Mouse (Mus musculus) hindbrain, embryonic 16.5 days (tissue): Measurements from ENCODE around the gene Fank1. TPM values are rescaled to one million over a fixed set of nuclear protein-coding genes. Genes with fewer than 3 reads are reported as not detected.

ENCODE experiments used
- ATAC-seq: fragments of 200-750 bp; cut with Nextera tagmentation; 2 replicates; pipeline ENCODE4 v1.8.0; 2017; ENCODE audit warnings: moderate TSS enrichment, moderate library complexity
- H3K27ac ChIP-seq: fragments of 300-500 bp; sonication (generic); 2 replicates; pipeline ENCODE4 v1.5.1; 2014; ENCODE audit warnings: low read depth, mild to moderate bottlenecking, control low read depth, low read length, moderate library complexity
- H3K27me3 ChIP-seq: fragments of 300-500 bp; sonication (generic); replicated peaks from 2 replicates; pipeline ENCODE4 v1.6.1; 2014; ENCODE audit warnings: low read length; ENCODE audit not compliant: control insufficient read depth, insufficient read depth
- H3K36me3 ChIP-seq: fragments of 300-500 bp; sonication (generic); 2 replicates; pipeline ENCODE4 v1.6.1; 2014; ENCODE audit warnings: mild to moderate bottlenecking, low read length, moderate library complexity, mixed read lengths; ENCODE audit not compliant: control insufficient read depth, insufficient read depth
- H3K4me1 ChIP-seq: fragments of 300-500 bp; sonication (generic); 2 replicates; pipeline ENCODE4 v1.6.1; 2014; ENCODE audit warnings: low read depth, low read length; ENCODE audit not compliant: control insufficient read depth, insufficient read depth
- H3K4me2 ChIP-seq: fragments of 300-500 bp; sonication (generic); 2 replicates; pipeline ENCODE4 v1.6.1; 2014; ENCODE audit warnings: mild to moderate bottlenecking, low read length, control low read depth, moderate library complexity
- H3K4me3 ChIP-seq: fragments of 300-500 bp; sonication (generic); 2 replicates; pipeline ENCODE4 v1.5.1; 2014; ENCODE audit warnings: mild to moderate bottlenecking, low read length, control low read depth, moderate library complexity
- H3K9ac ChIP-seq: fragments of 300-500 bp; sonication (generic); 2 replicates; pipeline ENCODE4 v1.6.1; 2014; ENCODE audit warnings: low read depth, mild to moderate bottlenecking, control low read depth, low read length, moderate library complexity
- H3K9me3 ChIP-seq: fragments of 300-500 bp; sonication (generic); 2 replicates; pipeline ENCODE4 v1.6.1; 2014; ENCODE audit warnings: mild to moderate bottlenecking, low read length, moderate library complexity; ENCODE audit not compliant: control insufficient read depth
- WGBS: fragments of 180-500 bp; shearing (Covaris S2); extraction: QIAGEN DNeasy Blood & Tissue Kit; methylation state at CpG from one replicate; pipeline ENCODE4 v1.1.7; 2014; 5-methylcytosine and 5-hydroxymethylcytosine counted together
- polyA plus RNA-seq: library from polyadenylated mRNA; unstranded; fragments of >200 nt; fragmentation: Nextera tagmentation; extraction: Ambion mirVana; gene quantifications from 2 replicates; pipeline ENCODE4 v1.2.1, GENCODE M21; 2015

Fank1 gene
- polyA plus RNA-seq, 1 experiment from 2014 or later = 4.6 TPM

- 88% methylated on average over 6 of the region's 6 CpGs for WGBS
- no peak overlapping the region for H3K9ac ChIP-seq
- H3K36me3 ChIP-seq = no peaks in the 10 kb centered on the region
- ATAC-seq = no peak
- H3K27ac ChIP-seq = no peak overlapping the region
- H3K4me3 ChIP-seq = no peak overlapping the region
- H3K4me1 ChIP-seq = peaks cover 17% of the 10 kb centered on the region
- no peaks in the 10 kb centered on the region for H3K9me3 ChIP-seq
- no peaks in the 10 kb centered on the region for H3K27me3 ChIP-seq
- H3K4me2 ChIP-seq = no peak overlapping the region
Measured at GRCm38 (mm10) chr7:133762696-133763095, 14.0 kb upstream of the Fank1 start.

GRCm38 (mm10) chr7:133764425-133764824, 12.2 kb upstream of the Fank1 start:
- no peak overlapping the region for H3K9ac ChIP-seq
- H3K4me1 ChIP-seq = peaks cover 22% of the 10 kb centered on the region
- peak overlapping the region; percentile 54; the same call in 1 of the 2 replicates for H3K27ac ChIP-seq
- no peaks in the 10 kb centered on the region for H3K36me3 ChIP-seq
- WGBS = 70% methylated on average over 2 of the region's 2 CpGs
- no peaks in the 10 kb centered on the region for H3K27me3 ChIP-seq
- no peak overlapping the region for H3K4me2 ChIP-seq
- ATAC-seq = no peak
- no peaks in the 10 kb centered on the region for H3K9me3 ChIP-seq
- H3K4me3 ChIP-seq = no peak overlapping the region

DNA sequence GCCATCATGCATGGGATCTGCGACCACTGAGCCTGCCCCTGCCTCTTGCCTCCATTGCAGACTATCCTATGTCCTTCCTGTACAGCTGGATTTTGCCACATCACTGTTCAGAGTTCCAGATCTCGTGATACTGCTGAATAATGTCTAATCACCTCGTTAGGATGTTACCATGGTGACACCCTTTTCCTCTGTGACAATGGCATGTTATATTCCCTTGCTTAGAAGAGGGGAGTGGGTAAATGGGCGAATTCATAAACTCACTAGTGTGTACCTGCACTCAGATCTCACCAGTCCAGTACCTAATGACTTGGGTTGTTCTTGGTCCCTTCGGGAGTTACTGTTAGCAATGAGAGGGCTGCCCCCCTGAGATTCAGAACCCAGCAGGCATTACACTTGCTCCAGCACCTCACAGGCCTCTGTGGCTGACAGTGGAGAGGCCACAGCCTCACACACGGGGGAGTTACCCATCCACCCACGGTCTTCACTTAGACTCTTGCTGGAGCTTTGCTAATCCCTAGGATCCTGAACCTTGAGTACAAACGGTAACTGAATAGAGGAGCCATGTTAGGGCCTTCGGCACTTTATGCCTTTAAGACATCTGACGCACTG, 11.3 kb upstream of the Fank1 start:
- no peaks in the 10 kb centered on the region for H3K36me3 ChIP-seq
- no peaks in the 10 kb centered on the region for H3K27me3 ChIP-seq
- WGBS = 57% methylated on average over 10 of the region's 10 CpGs
- H3K4me3 ChIP-seq = no peak overlapping the region
- ATAC-seq = peak; percentile 51
- no peaks in the 10 kb centered on the region for H3K9me3 ChIP-seq
- peak overlapping the region; percentile 74 for H3K27ac ChIP-seq
- H3K4me2 ChIP-seq = peak overlapping the region; percentile 7; the same call in 1 of the 2 replicates
- peak overlapping the region; percentile 32; the same call in 1 of the 2 replicates for H3K9ac ChIP-seq
- H3K4me1 ChIP-seq = peaks cover 13% of the 10 kb centered on the region

DNA sequence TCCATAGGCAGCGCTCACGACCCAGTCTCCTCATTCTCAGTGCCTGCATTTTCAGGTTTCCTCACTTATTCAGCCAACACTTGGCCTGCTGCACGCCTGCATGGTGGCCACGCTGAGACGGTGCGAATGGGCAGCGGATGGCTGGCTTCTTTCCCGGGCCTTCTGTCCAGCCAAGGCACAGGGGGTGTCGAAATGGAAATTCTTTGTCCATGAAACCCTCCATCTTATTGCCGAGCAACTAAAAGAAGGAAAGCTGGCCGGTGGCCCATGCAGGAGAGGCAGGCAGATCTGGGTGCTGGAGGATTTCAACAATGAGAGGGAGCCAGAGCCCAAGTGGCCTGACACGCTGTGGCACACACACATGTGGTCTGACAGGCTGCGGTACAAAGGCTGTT, 10.8 kb upstream of the Fank1 start:
- no peaks in the 10 kb centered on the region for H3K36me3 ChIP-seq
- no peak overlapping the region for H3K4me3 ChIP-seq
- H3K4me2 ChIP-seq = peak overlapping the region; percentile 7; the same call in 1 of the 2 replicates
- H3K4me1 ChIP-seq = peaks cover 13% of the 10 kb centered on the region
- H3K27me3 ChIP-seq = no peaks in the 10 kb centered on the region
- peak overlapping the region; percentile 32; the same call in 1 of the 2 replicates for H3K9ac ChIP-seq
- ATAC-seq = peak; percentile 92
- H3K9me3 ChIP-seq = no peaks in the 10 kb centered on the region
- 53% methylated on average over 13 of the region's 13 CpGs for WGBS
- H3K27ac ChIP-seq = peak overlapping the region; percentile 74

GRCm38 (mm10) chr7:133768027-133768426, 8.6 kb upstream of the Fank1 start:
- Histone ChIP-seq H3K9me3 (no peaks in the 10 kb centered on the region), H3K9ac (no peak overlapping the region), H3K27me3 (no peaks in the 10 kb centered on the region), H3K27ac (no peak overlapping the region), H3K36me3 (no peaks in the 10 kb centered on the region), H3K4me3 (no peak overlapping the region), H3K4me1 (peaks cover 13% of the 10 kb centered on the region), H3K4me2 (no peak overlapping the region)
- no peak for ATAC-seq
- 68% methylated on average over 4 of the region's 4 CpGs for WGBS

- Histone ChIP-seq H3K27me3 (no peaks in the 10 kb centered on the region), H3K9me3 (no peaks in the 10 kb centered on the region), H3K36me3 (no peaks in the 10 kb centered on the region), H3K9ac (no peak overlapping the region), H3K27ac (no peak overlapping the region; the same call in 1 of the 2 replicates), H3K4me1 (peaks cover 13% of the 10 kb centered on the region), H3K4me3 (no peak overlapping the region), H3K4me2 (no peak overlapping the region)
- WGBS = 63% methylated on average over 5 of the region's 5 CpGs
- no peak for ATAC-seq
Measured at GRCm38 (mm10) chr7:133768517-133768916, 8.1 kb upstream of the Fank1 start.

DNA sequence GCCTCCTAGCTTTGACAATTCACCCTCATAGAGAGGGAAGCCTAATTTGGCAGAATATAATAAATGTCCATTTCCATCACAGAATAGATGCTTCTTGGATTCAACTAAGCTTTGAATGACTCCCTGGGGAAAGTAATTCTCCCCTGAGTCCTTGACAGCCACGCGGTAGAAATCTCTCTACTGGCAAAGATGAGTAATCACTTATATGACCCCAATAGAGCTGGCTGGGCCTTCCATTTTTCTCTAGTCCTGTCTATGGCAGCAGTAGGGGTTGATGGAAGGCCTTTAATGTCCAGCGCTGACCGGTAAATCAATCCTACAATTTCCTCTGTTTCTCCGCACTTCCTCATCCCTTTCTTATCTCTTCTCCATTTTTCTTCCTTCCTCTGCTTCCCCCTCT, 1.5 kb upstream of the Fank1 start:
- H3K27me3 ChIP-seq = no peaks in the 10 kb centered on the region
- 40% methylated on average over 5 of the region's 5 CpGs for WGBS
- no peak overlapping the region for H3K27ac ChIP-seq
- H3K4me3 ChIP-seq = peak overlapping the region; percentile 89
- H3K36me3 ChIP-seq = no peaks in the 10 kb centered on the region
- peaks cover 20% of the 10 kb centered on the region for H3K4me1 ChIP-seq
- H3K9me3 ChIP-seq = no peaks in the 10 kb centered on the region
- ATAC-seq = no peak
- H3K9ac ChIP-seq = no peak overlapping the region
- H3K4me2 ChIP-seq = peak overlapping the region; percentile 91

DNA sequence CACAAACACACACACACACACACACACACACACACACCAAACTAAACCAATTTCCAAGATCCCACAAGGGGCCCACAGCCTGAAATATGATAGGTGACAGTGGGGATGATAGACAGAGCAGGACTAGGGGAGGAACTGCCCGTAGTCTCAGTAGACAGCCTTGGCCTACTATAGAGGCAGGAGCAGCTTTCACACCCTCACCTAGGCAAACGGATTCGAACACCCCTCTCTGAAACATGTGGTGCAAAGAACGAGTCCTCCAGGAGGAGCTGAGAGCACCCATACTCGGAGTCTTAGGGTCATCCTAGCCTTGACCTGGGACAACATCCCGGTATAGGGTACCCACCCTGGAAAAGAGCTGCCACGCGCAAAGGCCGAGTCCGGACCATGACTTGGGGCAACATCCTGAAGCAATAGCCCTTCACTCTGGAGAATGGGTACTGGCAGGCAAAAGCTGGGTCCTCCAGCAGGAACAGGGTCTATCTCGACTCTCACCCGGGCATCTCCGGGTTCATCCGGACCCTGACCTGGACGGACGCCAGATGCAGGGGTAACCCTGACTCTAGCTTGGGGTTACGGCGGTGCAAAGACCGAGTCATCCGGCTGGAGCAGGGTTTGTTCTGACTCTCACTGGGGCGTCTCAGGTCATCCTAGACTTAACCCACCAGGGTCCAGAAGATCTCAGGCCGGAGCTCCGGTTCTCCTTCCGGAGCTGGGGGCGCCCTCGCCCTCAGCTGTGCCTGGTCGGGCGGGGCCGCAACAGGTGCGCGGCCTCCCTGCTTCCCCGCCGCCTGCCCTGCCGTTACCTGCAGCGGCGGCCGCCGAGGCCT, 650 bp upstream of the Fank1 start:
- no peaks in the 10 kb centered on the region for H3K9me3 ChIP-seq
- peak overlapping the region; percentile 89 for H3K4me3 ChIP-seq
- H3K9ac ChIP-seq = peak overlapping the region; percentile 84
- H3K27me3 ChIP-seq = no peaks in the 10 kb centered on the region
- WGBS = 3% methylated on average over 37 of the region's 38 CpGs
- peak overlapping the region; percentile 91 for H3K4me2 ChIP-seq
- ATAC-seq = peak; percentile 29; the same call in 1 of the 2 replicates
- H3K27ac ChIP-seq = 0 out of 2 replicates have a peak overlapping the region, but pooled peaks have one; percentile 16
- H3K4me1 ChIP-seq = peaks cover 20% of the 10 kb centered on the region
- H3K36me3 ChIP-seq = no peaks in the 10 kb centered on the region

DNA sequence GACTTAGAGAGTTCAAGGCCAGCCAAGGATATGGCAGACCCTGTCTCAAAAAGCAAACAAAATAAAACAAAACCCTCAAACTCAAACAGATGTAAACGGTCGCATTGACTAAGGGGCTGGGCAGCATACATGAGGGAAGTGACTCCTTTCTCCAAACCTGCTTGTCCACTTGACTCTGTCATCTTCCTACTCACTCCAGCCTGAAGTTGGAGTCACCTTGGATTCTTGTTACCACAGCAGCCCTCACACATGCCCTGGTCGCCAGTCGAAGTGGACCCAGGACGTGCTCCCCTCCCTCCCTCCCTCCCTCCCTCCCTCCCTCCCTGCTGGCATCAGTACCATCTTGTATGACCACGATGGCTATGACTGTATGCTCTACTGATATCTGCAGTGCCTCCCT, 4.9 kb downstream of the Fank1 start:
- 78% methylated on average over 6 of the region's 6 CpGs for whole genome bisulfite sequencing
- no peaks in the 10 kb centered on the region; the same call in none of the 2 replicates for H3K4me1 ChIP-seq
- no peak for ATAC-seq
- H3K36me3 ChIP-seq = no peaks in the 10 kb centered on the region
- no peak overlapping the region for H3K9ac ChIP-seq
- H3K27ac ChIP-seq = no peak overlapping the region
- no peaks in the 10 kb centered on the region for H3K27me3 ChIP-seq
- H3K4me2 ChIP-seq = no peak overlapping the region
- no peaks in the 10 kb centered on the region for H3K9me3 ChIP-seq
- H3K4me3 ChIP-seq = no peak overlapping the region
